Mouse (Mus musculus) thymus, postnatal 10 days (tissue): ENCODE results near the gene Sobp.

ENCODE experiments used
- DNase-seq, 2 experiments: peaks; one replicate each; pipeline ENCODE4 v3.0.0; 2021; ENCODE audit warnings: low spot score in 2 of 2

Gene Sobp

GRCm38 (mm10) chr10:43174326-43175155, at the start of gene Sobp, which contains the start of gene 9030612E09Rik:
Gene Sobp, minus strand, starts transcription at chr10:43174530.
Gene 9030612E09Rik, plus strand, starts transcription at chr10:43174704.
- DNase-seq = peak in 1 of 2 experiments; percentile 10

- no peak for DNase-seq
Observed at GRCm38 (mm10) chr10:43223391-43223790, 49.1 kb upstream of the Sobp start.

GRCm38 (mm10) chr10:43221659-43222058, 47.3 kb upstream of the Sobp start:
- DNase-seq = peak; percentile 28 to 36

- DNase-seq = peak; percentile 87 to 88
Observed at GRCm38 (mm10) chr10:43220910-43221625, 46.7 kb upstream of the Sobp start, which contains the start of gene Pdss2. Gene Pdss2, plus strand, starts transcription at chr10:43221486.

- no peak for DNase-seq
Observed at GRCm38 (mm10) chr10:43220479-43220878, 46.1 kb upstream of the Sobp start.

- DNase-seq = no peak
Observed at GRCm38 (mm10) chr10:43217361-43217900, 43.1 kb upstream of the Sobp start.

GRCm38 (mm10) chr10:43211866-43212265, 37.5 kb upstream of the Sobp start:
- peak; percentile 20 to 67 for DNase-seq

GRCm38 (mm10) chr10:43203865-43204264, 29.5 kb upstream of the Sobp start:
- DNase-seq = no peak

GRCm38 (mm10) chr10:43200206-43200605, 25.9 kb upstream of the Sobp start:
- DNase-seq = no peak

- no peak for DNase-seq
Observed at GRCm38 (mm10) chr10:43180313-43180912, 6.1 kb upstream of the Sobp start.

- DNase-seq = no peak
Observed at GRCm38 (mm10) chr10:43175156-43175601, 849 bp upstream of the Sobp start.

- peak in 1 of 2 experiments; percentile 14 for DNase-seq
Observed at GRCm38 (mm10) chr10:43173828-43174325, 453 bp downstream of the Sobp start.

GRCm38 (mm10) chr10:43173141-43173827, 1.0 kb downstream of the Sobp start:
- DNase-seq = no peak

- no peak for DNase-seq
Observed at GRCm38 (mm10) chr10:43172554-43172953, 1.8 kb downstream of the Sobp start.

- DNase-seq = no peak
Observed at GRCm38 (mm10) chr10:43172066-43172465, 2.3 kb downstream of the Sobp start.

- no peak for DNase-seq
Observed at GRCm38 (mm10) chr10:43171106-43171505, 3.2 kb downstream of the Sobp start.

GRCm38 (mm10) chr10:43168847-43169246, 5.5 kb downstream of the Sobp start:
- DNase-seq = no peak

GRCm38 (mm10) chr10:43166817-43167216, 7.5 kb downstream of the Sobp start:
- DNase-seq = no peak

- no peak for DNase-seq
Observed at GRCm38 (mm10) chr10:43166146-43166545, 8.2 kb downstream of the Sobp start.

- DNase-seq = no peak
Observed at GRCm38 (mm10) chr10:43164406-43164805, 9.9 kb downstream of the Sobp start.

- no peak for DNase-seq
Observed at GRCm38 (mm10) chr10:43162318-43162717, 12.0 kb downstream of the Sobp start.
